23 mouse cellular contexts compared by ENCODE assay signal in the genomic region with DNA sequence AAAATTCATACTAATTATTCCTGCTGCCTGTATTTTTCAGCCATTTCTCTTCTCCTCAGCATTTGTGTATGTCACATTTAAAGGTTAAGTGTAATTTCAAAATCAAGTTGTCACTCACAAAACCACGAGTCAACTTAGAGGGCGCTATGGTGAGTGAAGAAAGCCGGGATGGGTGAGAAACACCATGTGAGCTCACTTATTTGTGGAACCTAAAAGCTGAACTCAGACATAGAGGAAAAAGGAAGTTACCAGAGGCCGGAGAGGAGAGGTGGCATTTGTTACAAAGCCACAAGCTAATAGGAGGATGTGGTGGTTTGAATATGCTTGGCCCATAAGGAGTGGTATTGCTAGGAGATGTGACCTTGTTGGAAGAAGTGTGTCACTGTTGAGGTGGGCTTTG.
"Had no signal": no experiment of that assay in that cellular context is flagged by ENCODE, and none has a peak within 500 bp of the region (broad histone marks: within the 10 kb centered on the region; RNA-seq: fewer than 3 reads in every experiment).

No protein-coding gene starts in this region.

- H3K36me3 ChIP-seq: heart, embryonic 10.5 days; heart, embryonic 12.5 days; hindbrain, embryonic 12.5 days; intestine, embryonic 15.5 days; limb, embryonic 13.5 days; limb, embryonic 15.5 days had no signal

- H3K27ac ChIP-seq: heart, embryonic 10.5 days; hindbrain, embryonic 12.5 days; hindbrain, embryonic 14.5 days; intestine, embryonic 15.5 days; layer of hippocampus, adult 2 months; left cerebral cortex, adult 2 months; limb, embryonic 13.5 days; limb, embryonic 15.5 days; liver, embryonic 12.5 days had no signal

- H3K9me3 ChIP-seq: heart, embryonic 10.5 days; heart, embryonic 12.5 days; hindbrain, embryonic 12.5 days; intestine, embryonic 15.5 days; limb, embryonic 13.5 days; limb, embryonic 15.5 days; liver, embryonic 12.5 days had no signal

- ATAC-seq: hindbrain, embryonic 16.5 days; inflammation-experienced regulatory T-cells, adult 6 months; intestine, embryonic 15.5 days; intestine, postnatal 0 days; liver, embryonic 12.5 days had no signal

- H3K27me3 ChIP-seq: heart, embryonic 12.5 days; hindbrain, embryonic 12.5 days; intestine, embryonic 15.5 days; limb, embryonic 13.5 days; limb, embryonic 15.5 days; liver, embryonic 12.5 days had no signal

- H3K9ac ChIP-seq: heart, embryonic 12.5 days; hindbrain, embryonic 12.5 days; hindbrain, embryonic 14.5 days; intestine, embryonic 15.5 days; limb, embryonic 13.5 days; limb, embryonic 15.5 days; liver, embryonic 12.5 days had no signal

- H3K4me3 ChIP-seq: heart, embryonic 10.5 days; heart, embryonic 12.5 days; hindbrain, embryonic 12.5 days; intestine, embryonic 15.5 days; layer of hippocampus, adult 2 months; left cerebral cortex, adult 2 months; limb, embryonic 13.5 days; limb, embryonic 15.5 days; liver, embryonic 12.5 days had no signal

- H3K4me1 ChIP-seq: heart, embryonic 10.5 days; hindbrain, embryonic 12.5 days; limb, embryonic 13.5 days; limb, embryonic 15.5 days had no signal

- H3K4me2 ChIP-seq: heart, embryonic 12.5 days; hindbrain, embryonic 12.5 days; hindbrain, embryonic 14.5 days; intestine, embryonic 15.5 days; limb, embryonic 13.5 days; limb, embryonic 15.5 days; liver, embryonic 12.5 days had no signal

- DNase-seq: gastrocnemius, postnatal 14 days; gastrocnemius, postnatal 36 days; heart, adult 18-20 months; heart, postnatal 10 days; kidney, adult 18-20 months; kidney, adult 8-10 months; kidney, postnatal 10 days; kidney, postnatal 25 days; kidney, postnatal 4 days; left cerebral cortex, postnatal 4 days had no signal
